Mouse (Mus musculus) heart, adult 2 months (tissue): ENCODE data around the gene Acsl1. TPM values are rescaled to one million over a fixed set of nuclear protein-coding genes. Genes with fewer than 3 reads are reported as not detected.

Experiments used
- DNase-seq, 2 experiments: peaks; one replicate each; pipeline ENCODE4 v3.0.0; 2021
- H3K27ac ChIP-seq: fragments of 200-600 bp; 2 replicates; pipeline ENCODE4 v1.8.1; 2022
- H3K27me3 ChIP-seq: fragments of 200-500 bp; 2 replicates; pipeline ENCODE4 v1.6.1; 2012; ENCODE audit warnings: mild to moderate bottlenecking, low read length, inconsistent platforms, mixed read lengths; ENCODE audit not compliant: control insufficient read depth, insufficient read depth
- H3K36me3 ChIP-seq: fragments of 200-500 bp; 2 replicates; pipeline ENCODE4 v1.6.1; 2012; ENCODE audit warnings: low read length, inconsistent platforms; ENCODE audit not compliant: control insufficient read depth, insufficient read depth
- H3K4me1 ChIP-seq: fragments of 200-500 bp; 2 replicates; pipeline ENCODE4 v1.6.1; 2011; ENCODE audit warnings: low read length; ENCODE audit not compliant: control insufficient read depth, insufficient read depth
- H3K4me3 ChIP-seq: fragments of 200-600 bp; 2 replicates; pipeline ENCODE4 v1.8.1; 2022
- H3K79me2 ChIP-seq: fragments of 200-500 bp; replicated peaks from 2 replicates; pipeline ENCODE4 v1.6.1; 2012; ENCODE audit warnings: mild to moderate bottlenecking, inconsistent platforms, low read length, moderate library complexity, mixed read lengths; ENCODE audit not compliant: control insufficient read depth, insufficient read depth
- H3K9ac ChIP-seq: fragments of 200-500 bp; 2 replicates; pipeline ENCODE4 v1.6.1; 2012; ENCODE audit warnings: low read depth, mild to moderate bottlenecking, control low read depth, inconsistent platforms, low read length, mixed read lengths
- CTCF ChIP-seq: fragments of 200-600 bp; IDR thresholded peaks from 2 replicates; pipeline ENCODE4 v1.8.1; 2022; ENCODE audit warnings: antibody characterized with exemption, mild to moderate bottlenecking, moderate library complexity
- EP300 ChIP-seq: fragments of 200-500 bp; IDR thresholded peaks from 2 replicates; pipeline ENCODE4 v1.6.1; 2011; ENCODE audit warnings: low read depth, low read length, control low read depth; ENCODE audit not compliant: insufficient read depth
- POLR2A ChIP-seq: fragments of 200-500 bp; IDR thresholded peaks from 2 replicates; pipeline ENCODE4 v1.6.1; 2011; ENCODE audit warnings: mild to moderate bottlenecking, low read depth, low read length, control low read depth; ENCODE audit not compliant: insufficient read depth
- WGBS: fragments of 180-500 bp; shearing (Covaris S2); methylation state at CpG from one replicate; pipeline ENCODE4 v1.1.7; 2018; 5-methylcytosine and 5-hydroxymethylcytosine counted together
- intact Hi-C: fragments of 180-260 bp; cut with DNase I; formaldehyde crosslinking; loops from one replicate; pipeline ENCODE4 v1.15.1; 2025
- polyA plus RNA-seq: library from polyadenylated mRNA; depleted of rRNA; stranded (reverse); fragments of >200 nt; gene quantifications from 2 replicates; pipeline ENCODE4 v1.2.3, GENCODE M21; 2012
- total RNA-seq, 2 experiments: library from RNA; stranded (reverse); gene quantifications; 2 replicates each; pipeline ENCODE4 v1.2.3; 2021

Acsl1 gene
- total and polyA plus RNA-seq, 3 experiments = 330 to 911 (median 774) TPM

DNA sequence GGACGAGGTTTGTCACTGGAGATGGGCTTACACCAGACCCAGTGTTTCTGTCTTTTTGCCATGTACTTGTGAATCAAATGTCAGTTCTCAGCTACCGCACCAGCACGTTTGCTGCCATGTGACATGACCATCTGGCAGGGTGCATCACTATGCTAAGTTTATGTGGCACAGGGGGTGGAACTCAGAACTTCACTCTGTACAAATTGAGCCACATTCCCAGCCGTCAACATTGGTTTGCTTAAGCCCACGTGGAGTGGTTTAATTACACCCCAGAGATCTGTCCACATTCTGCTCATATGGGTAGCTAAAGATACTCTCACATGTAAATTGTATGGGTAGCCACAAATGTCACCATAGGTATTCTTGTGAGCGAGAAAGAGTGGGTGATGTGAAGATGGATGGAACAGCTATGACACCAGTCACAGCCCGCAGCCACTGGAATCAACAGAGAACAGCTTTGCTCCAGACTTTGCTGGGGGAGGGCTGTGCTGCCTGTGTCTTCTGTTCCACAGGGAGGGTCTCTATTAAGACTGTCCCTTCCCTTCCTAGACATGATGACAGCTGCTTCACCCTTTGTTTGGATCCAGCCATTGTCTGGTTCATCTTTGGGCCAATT, 96.2 kb downstream of the Acsl1 start:
- no peak overlapping the region for H3K9ac ChIP-seq
- intact Hi-C loops = no loop called here
- H3K27me3 ChIP-seq = no peaks in the 10 kb centered on the region
- DNase-seq = no peak
- no peaks in the 10 kb centered on the region for H3K79me2 ChIP-seq
- H3K36me3 ChIP-seq = no peaks in the 10 kb centered on the region
- no peak overlapping the region for H3K4me3 ChIP-seq
- H3K27ac ChIP-seq = no peak overlapping the region
- 88% methylated on average over 7 of the region's 7 CpGs for WGBS
- H3K4me1 ChIP-seq = no peaks in the 10 kb centered on the region
- TF ChIP-seq POLR2A (no peak), CTCF (no peak), EP300 (no peak)

DNA sequence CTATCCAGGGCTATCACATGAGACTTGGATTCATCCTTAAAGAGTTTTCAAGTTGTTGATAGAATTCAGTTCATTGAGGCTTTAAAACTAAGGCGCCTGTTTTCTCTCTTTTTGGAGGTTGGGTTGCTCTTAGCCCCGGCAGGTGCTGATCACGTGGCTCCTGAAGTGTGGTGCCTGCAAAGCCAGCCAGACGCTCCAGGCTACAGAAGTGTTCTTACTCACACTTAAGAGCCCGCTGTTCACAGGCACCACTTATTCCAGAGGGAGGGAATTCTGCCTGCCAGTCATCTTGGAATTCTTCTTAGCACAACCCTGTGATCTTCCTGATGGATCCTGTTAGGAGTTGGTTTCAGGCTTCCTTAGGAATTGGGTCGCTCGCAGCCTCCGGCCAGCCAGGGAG, 97.1 kb downstream of the Acsl1 start:
- intact Hi-C loops = no loop called here
- DNase-seq = no peak
- Histone ChIP-seq H3K9ac (no peak overlapping the region), H3K4me3 (no peak overlapping the region), H3K4me1 (no peaks in the 10 kb centered on the region), H3K27me3 (no peaks in the 10 kb centered on the region), H3K27ac (no peak overlapping the region), H3K79me2 (no peaks in the 10 kb centered on the region), H3K36me3 (no peaks in the 10 kb centered on the region)
- TF ChIP-seq POLR2A = no peak
- WGBS = 87% methylated on average over 8 of the region's 8 CpGs

GRCm38 (mm10) chr8:46568942-46569341, 98.1 kb downstream of the Acsl1 start:
- H3K9ac ChIP-seq = no peak overlapping the region
- no peak overlapping the region for H3K4me3 ChIP-seq
- no peak overlapping the region for H3K27ac ChIP-seq
- intact Hi-C loops = no loop called here
- no peaks in the 10 kb centered on the region for H3K79me2 ChIP-seq
- DNase-seq = no peak
- 81% methylated on average over 2 of the region's 2 CpGs for WGBS
- no peaks in the 10 kb centered on the region for H3K36me3 ChIP-seq
- H3K4me1 ChIP-seq = no peaks in the 10 kb centered on the region
- H3K27me3 ChIP-seq = no peaks in the 10 kb centered on the region
- TF ChIP-seq CTCF (peak; percentile 30; the same call in 1 of the 2 replicates), POLR2A (no peak)

DNA sequence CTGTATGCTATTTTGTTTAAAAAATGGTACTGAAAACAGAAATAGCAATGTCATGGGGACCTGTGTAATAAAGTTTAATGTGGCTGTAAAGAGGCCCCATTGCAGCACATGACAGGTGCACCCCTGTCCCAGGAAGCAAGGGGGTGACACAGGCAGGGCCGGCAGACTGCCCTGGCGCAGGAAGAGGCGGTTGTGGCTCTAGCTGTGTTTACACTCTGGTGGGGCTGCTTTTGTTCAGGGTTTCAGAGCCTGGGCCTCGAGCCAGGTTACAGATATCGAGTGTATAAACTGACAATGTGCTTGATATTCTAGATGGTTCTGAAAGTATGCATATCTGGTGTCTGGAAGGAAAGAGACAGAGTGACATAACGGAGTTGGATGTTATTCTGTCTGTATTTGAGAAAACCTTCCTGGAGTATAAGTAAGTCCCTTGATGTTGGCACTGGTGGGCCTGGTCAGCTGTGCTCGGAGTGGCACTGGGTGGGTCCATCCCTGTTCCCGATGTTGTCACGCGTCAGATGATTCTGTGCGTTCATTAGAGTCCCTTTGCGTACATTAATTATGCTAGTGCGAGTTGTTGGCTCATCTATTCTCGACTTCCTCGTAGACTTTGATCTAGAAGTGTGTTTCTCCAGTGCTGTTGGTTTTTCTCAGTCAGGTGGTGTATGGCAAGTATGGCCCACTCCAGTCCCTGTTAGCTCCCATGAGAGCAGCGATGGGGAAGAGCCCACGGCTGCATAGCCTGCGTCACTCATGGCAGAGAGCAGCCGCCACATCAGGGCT, 99.0 kb downstream of the Acsl1 start:
- Histone ChIP-seq H3K36me3 (no peaks in the 10 kb centered on the region), H3K9ac (no peak overlapping the region), H3K4me1 (no peaks in the 10 kb centered on the region), H3K27ac (no peak overlapping the region), H3K79me2 (no peaks in the 10 kb centered on the region), H3K27me3 (no peaks in the 10 kb centered on the region), H3K4me3 (no peak overlapping the region)
- 75% methylated on average over 19 of the region's 19 CpGs for WGBS
- TF ChIP-seq CTCF (no peak), EP300 (no peak), POLR2A (no peak)
- intact Hi-C loops = no loop called here
- no peak for DNase-seq

DNA sequence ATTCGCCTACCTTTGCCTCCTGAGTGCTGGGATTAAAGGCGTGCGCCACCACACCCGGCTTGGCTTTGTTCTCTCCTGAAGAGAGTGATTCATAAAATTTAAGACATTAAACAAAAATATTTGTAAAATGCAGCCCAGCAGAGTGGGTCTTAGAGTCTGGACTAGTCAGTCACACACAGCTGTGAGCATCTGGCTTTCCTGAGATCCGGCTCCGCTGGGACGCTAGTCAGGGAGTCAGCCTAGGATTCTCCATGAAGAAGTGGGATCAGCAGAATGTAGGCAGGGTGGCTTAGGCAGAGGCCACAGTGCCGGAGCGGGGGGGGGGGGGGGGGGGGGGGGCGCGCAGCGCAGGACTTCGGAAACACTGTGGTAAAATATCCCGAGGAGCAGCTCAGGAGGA, 99.8 kb downstream of the Acsl1 start:
- intact Hi-C loops = no loop called here
- 76% methylated on average over 11 of the region's 14 CpGs for WGBS
- no peak overlapping the region for H3K4me3 ChIP-seq
- no peaks in the 10 kb centered on the region for H3K4me1 ChIP-seq
- no peaks in the 10 kb centered on the region for H3K27me3 ChIP-seq
- no peak overlapping the region for H3K9ac ChIP-seq
- H3K27ac ChIP-seq = no peak overlapping the region
- H3K79me2 ChIP-seq = no peaks in the 10 kb centered on the region
- TF ChIP-seq EP300 (no peak), CTCF (no peak), POLR2A (no peak)
- H3K36me3 ChIP-seq = no peaks in the 10 kb centered on the region
- DNase-seq = no peak

DNA sequence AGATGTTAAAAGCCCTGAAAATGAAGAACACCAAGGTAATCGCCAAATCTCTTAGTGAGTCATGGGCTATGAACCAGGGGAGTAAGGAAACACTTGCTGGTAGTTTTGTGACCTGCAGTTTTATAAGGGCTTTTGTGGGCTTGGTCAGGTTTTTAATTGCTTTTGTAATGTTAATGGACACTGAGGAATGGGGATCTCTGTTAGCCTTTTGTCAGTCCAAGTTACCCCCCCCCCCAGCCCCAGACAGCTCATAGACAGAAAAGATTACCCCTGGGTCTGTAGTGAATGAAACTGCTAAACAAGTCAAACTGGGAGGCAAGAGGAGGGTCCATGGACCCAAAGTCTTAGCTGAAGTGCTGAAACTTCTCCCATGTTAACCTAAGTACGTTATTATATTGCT, 102.6 kb downstream of the Acsl1 start:
- no peak overlapping the region for H3K9ac ChIP-seq
- intact Hi-C loops = no loop called here
- TF ChIP-seq POLR2A (no peak), EP300 (no peak), CTCF (no peak)
- H3K4me3 ChIP-seq = no peak overlapping the region
- no peak for DNase-seq
- no peaks in the 10 kb centered on the region for H3K27me3 ChIP-seq
- no peaks in the 10 kb centered on the region for H3K4me1 ChIP-seq
- H3K79me2 ChIP-seq = no peaks in the 10 kb centered on the region
- no peak overlapping the region for H3K27ac ChIP-seq
- no peaks in the 10 kb centered on the region; the same call in 1 of the 2 replicates for H3K36me3 ChIP-seq
- 94% methylated on average over 2 of the region's 2 CpGs for WGBS
